In the genomic region with DNA sequence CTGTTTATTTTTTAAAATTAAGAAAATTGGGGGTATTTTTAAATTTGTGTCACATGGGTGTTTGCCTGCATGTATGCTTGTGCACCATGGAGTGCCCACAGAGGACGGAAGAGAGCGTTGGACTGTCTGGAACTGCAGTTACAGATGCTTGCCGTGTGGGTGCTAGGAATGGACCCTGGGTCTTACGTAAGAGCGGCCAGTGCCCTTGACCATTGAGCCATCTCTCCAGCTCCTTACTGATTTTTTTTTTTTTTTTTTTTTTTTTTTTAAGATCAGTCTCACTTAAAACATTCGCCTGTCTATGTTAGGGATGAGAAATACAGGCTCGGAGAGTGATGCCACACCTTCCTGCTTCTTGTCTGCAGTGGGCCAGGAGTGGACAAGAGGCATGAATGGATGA, we compare ENCODE assay signal across 20 mouse cellular contexts.
"Had no signal": no experiment of that assay in that cellular context is flagged by ENCODE, and none has a peak within 500 bp of the region (broad histone marks: within the 10 kb centered on the region; RNA-seq: fewer than 3 reads in every experiment).

No protein-coding gene starts in this region.

- H3K36me3 ChIP-seq: liver, embryonic 15.5 days; midbrain, embryonic 12.5 days; neural tube, embryonic 13.5 days had no signal

- ATAC-seq: midbrain, embryonic 16.5 days had no signal

- DNase-seq: lung, adult 18-20 months; lung, embryonic 14.5 days; lung, postnatal 10 days; lung, postnatal 4 days; midbrain, embryonic 14.5 days; retina, postnatal 1 day; right cerebral cortex, adult 18-20 months; right cerebral cortex, postnatal 25 days; right cerebral cortex, postnatal 4 days; spleen, adult 18-20 months; thymus, adult 2 months; thymus, postnatal 25 days; thymus, postnatal 4 days had no signal

- H3K9ac ChIP-seq: liver, embryonic 15.5 days; lung, embryonic 14.5 days; midbrain, embryonic 12.5 days; neural tube, embryonic 13.5 days; neural tube, embryonic 15.5 days had no signal

- H3K9me3 ChIP-seq: liver, embryonic 15.5 days; midbrain, embryonic 10.5 days; midbrain, embryonic 12.5 days; neural tube, embryonic 13.5 days; neural tube, embryonic 15.5 days had no signal

- H3K4me3 ChIP-seq: liver, embryonic 15.5 days; midbrain, embryonic 10.5 days; midbrain, embryonic 12.5 days; myocyte; neural tube, embryonic 13.5 days; neural tube, embryonic 15.5 days had no signal

- H3K4me2 ChIP-seq: liver, embryonic 15.5 days; lung, embryonic 14.5 days; midbrain, embryonic 12.5 days; neural tube, embryonic 13.5 days; neural tube, embryonic 15.5 days had no signal

- H3K27ac ChIP-seq: liver, embryonic 15.5 days; midbrain, embryonic 10.5 days; midbrain, embryonic 12.5 days; neural tube, embryonic 13.5 days; neural tube, embryonic 15.5 days had no signal

- H3K27me3 ChIP-seq: liver, embryonic 15.5 days; midbrain, embryonic 12.5 days; neural tube, embryonic 13.5 days; neural tube, embryonic 15.5 days had no signal

- H3K4me1 ChIP-seq: midbrain, embryonic 12.5 days had no signal
